Mouse (Mus musculus) liver, embryonic 12.5 days (tissue): Measurements from ENCODE around the gene Gm17662. TPM values are rescaled to one million over a fixed set of nuclear protein-coding genes. Genes with fewer than 3 reads are reported as not detected.

Experiments
- ATAC-seq: fragments of 200-750 bp; cut with Nextera tagmentation; 2 replicates; pipeline ENCODE4 v1.8.0; 2017; ENCODE audit warnings: moderate number of reproducible peaks, mild to moderate bottlenecking, moderate library complexity
- H3K27ac ChIP-seq: fragments of 300-500 bp; sonication (generic); 2 replicates; pipeline ENCODE4 v1.5.1; 2016; ENCODE audit warnings: mild to moderate bottlenecking
- H3K27me3 ChIP-seq: fragments of 300-500 bp; sonication (generic); replicated peaks from 2 replicates; pipeline ENCODE4 v1.6.1; 2016; ENCODE audit warnings: mild to moderate bottlenecking, moderate library complexity
- H3K36me3 ChIP-seq: fragments of 300-500 bp; sonication (generic); 2 replicates; pipeline ENCODE4 v1.6.1; 2016; ENCODE audit warnings: mild to moderate bottlenecking, moderate library complexity
- H3K4me1 ChIP-seq: fragments of 300-500 bp; sonication (generic); 2 replicates; pipeline ENCODE4 v1.6.1; 2016
- H3K4me2 ChIP-seq: fragments of 300-500 bp; sonication (generic); 2 replicates; pipeline ENCODE4 v1.6.1; 2016; ENCODE audit warnings: mild to moderate bottlenecking, moderate library complexity
- H3K4me3 ChIP-seq: fragments of 300-500 bp; sonication (generic); 2 replicates; pipeline ENCODE4 v1.5.1; 2016; ENCODE audit warnings: mild to moderate bottlenecking, moderate library complexity
- H3K9ac ChIP-seq: fragments of 300-500 bp; sonication (generic); 2 replicates; pipeline ENCODE4 v1.6.1; 2016; ENCODE audit warnings: mild to moderate bottlenecking, moderate library complexity
- H3K9me3 ChIP-seq: fragments of 300-500 bp; sonication (generic); replicated peaks from 2 replicates; pipeline ENCODE4 v1.6.1; 2016; ENCODE audit warnings: mild to moderate bottlenecking, moderate library complexity
- WGBS: fragments of 180-500 bp; shearing (Covaris S2); methylation state at CpG from one replicate; pipeline ENCODE4 v1.1.7; 2016; ENCODE audit not compliant: insufficient replicate concordance; 5-methylcytosine and 5-hydroxymethylcytosine counted together
- polyA plus RNA-seq: library from polyadenylated mRNA; unstranded; fragments of >200 nt; fragmentation: Nextera tagmentation; extraction: Ambion mirVana; gene quantifications from 2 replicates; pipeline ENCODE4 v1.2.1, GENCODE M21; 2016

Gene Gm17662
- polyA plus RNA-seq, 1 experiment from 2014 or later = not detected

DNA sequence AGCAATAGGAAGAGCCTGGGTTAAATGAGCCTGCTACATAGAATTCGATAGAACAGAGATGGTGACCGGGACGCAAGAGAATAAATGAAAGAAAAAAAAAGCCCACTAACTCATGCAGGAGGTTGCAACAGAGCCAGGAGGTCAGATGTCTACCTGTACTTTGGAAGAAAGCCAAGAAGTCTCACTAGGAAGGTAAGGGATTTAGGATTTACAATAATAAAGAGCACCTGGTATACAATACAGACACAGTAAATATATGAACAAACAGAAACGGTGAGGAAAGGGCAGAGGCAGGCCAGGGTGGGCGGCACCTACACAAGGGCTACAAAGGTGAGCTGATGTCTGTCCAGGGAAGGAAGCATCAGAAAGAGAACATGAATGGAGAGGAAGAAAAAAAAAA is 14.9 kb upstream of the Gm17662 start:
- Histone ChIP-seq H3K4me2 (no peak overlapping the region), H3K4me1 (no peaks in the 10 kb centered on the region), H3K9ac (no peak overlapping the region), H3K27me3 (no peaks in the 10 kb centered on the region), H3K36me3 (no peaks in the 10 kb centered on the region), H3K4me3 (no peak overlapping the region), H3K9me3 (no peaks in the 10 kb centered on the region), H3K27ac (no peak overlapping the region)
- 71% methylated on average over 5 of the region's 5 CpGs for WGBS
- ATAC-seq = no peak

DNA sequence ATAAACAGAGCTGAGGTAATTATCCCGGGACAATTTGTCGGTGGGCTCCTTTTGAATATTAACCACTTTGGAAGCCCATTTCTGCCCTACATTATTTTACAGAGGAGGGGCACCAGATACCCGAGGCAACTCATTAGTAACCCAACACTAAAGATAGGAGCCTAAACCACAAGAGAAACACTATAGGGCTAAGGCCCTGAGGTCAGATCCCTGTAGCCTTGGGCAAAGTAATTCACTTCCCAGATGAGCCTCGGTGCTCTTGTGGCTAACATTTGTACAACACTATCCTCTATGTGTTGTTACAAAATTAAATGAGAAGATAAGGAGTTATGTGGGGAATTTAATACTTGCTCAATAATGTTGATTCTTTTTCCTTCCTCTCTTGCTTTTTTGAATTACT is 13.6 kb upstream of the Gm17662 start:
- no peaks in the 10 kb centered on the region for H3K4me1 ChIP-seq
- no peak overlapping the region for H3K27ac ChIP-seq
- no peaks in the 10 kb centered on the region for H3K9me3 ChIP-seq
- WGBS = 60% methylated on average over 4 of the region's 4 CpGs
- no peaks in the 10 kb centered on the region for H3K36me3 ChIP-seq
- H3K4me3 ChIP-seq = no peak overlapping the region
- no peak overlapping the region for H3K4me2 ChIP-seq
- no peak overlapping the region for H3K9ac ChIP-seq
- H3K27me3 ChIP-seq = no peaks in the 10 kb centered on the region
- no peak for ATAC-seq

DNA sequence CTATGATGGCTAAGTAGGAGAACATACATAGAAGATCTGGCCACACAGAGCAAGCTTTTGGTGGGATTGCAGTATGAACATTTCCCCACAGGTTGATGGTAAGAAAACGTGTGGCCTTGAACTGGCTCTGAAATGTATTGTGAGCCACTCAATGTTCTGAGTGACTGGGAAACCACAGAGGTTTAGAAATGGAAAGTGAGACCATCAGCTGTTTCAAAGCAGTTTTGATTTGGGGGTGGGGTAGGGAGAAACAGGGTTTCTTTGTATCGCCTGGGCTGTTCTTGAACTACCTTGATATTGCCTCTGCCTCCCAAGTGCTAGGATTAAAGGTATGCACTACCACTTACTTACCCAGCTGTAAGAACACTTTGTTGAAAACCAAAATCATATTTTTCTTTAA is 1.9 kb upstream of the Gm17662 start:
- Histone ChIP-seq H3K4me2 (no peak overlapping the region), H3K9me3 (no peaks in the 10 kb centered on the region), H3K27ac (no peak overlapping the region), H3K4me3 (no peak overlapping the region), H3K27me3 (no peaks in the 10 kb centered on the region), H3K9ac (no peak overlapping the region), H3K4me1 (no peaks in the 10 kb centered on the region), H3K36me3 (0 out of 2 replicates have a peak, but pooled peaks cover 3% of the 10 kb centered on the region)
- ATAC-seq = no peak
- WGBS = 60% methylated on average over 2 of the region's 2 CpGs

DNA sequence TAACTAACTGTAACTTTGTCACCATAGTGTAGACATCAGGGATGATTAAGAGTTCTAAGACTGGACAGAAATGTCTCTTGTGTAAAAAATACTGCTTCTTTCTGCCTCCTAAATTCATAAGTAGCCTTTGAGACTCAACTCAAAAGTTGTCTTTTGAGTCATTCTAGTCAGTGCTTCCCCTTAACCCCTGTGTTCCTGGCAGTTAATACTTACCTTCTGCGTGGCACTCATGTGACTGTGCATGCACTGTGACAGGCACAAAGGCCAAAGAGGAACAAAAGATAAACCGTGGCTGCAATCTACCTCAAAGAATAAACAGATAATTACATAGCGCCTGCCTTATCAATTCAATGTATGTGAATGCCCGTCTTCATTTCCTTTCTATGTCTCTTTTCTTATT is 694 bp downstream of the Gm17662 start:
- Histone ChIP-seq H3K36me3 (0 out of 2 replicates have a peak, but pooled peaks cover 3% of the 10 kb centered on the region), H3K9me3 (no peaks in the 10 kb centered on the region), H3K9ac (no peak overlapping the region), H3K27me3 (no peaks in the 10 kb centered on the region), H3K4me2 (no peak overlapping the region), H3K27ac (no peak overlapping the region), H3K4me3 (no peak overlapping the region), H3K4me1 (no peaks in the 10 kb centered on the region)
- WGBS = 48% methylated on average over 4 of the region's 4 CpGs
- ATAC-seq = no peak

DNA sequence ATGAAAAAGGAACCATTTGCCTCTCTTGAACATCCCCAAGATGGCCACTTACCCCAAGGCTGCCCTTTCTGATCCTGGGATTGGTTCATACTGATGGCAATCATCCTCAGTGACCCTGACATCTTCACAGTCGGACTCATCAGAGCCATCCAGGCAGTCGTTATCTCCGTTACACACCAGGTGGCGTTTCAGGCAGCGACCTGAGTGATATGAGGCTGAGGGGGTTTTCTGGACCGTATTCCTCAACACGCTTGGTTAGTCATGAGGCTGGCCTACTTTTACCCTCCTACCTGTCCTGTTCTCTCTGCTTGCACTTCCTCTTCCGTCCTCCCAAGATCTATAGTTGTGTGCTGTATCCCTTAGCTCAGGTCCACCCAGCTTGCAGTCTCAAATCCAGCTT is 4.1 kb downstream of the Gm17662 start:
- no peaks in the 10 kb centered on the region for H3K27me3 ChIP-seq
- no peak overlapping the region for H3K4me2 ChIP-seq
- H3K9me3 ChIP-seq = no peaks in the 10 kb centered on the region
- H3K9ac ChIP-seq = no peak overlapping the region
- H3K36me3 ChIP-seq = no peaks in the 10 kb centered on the region
- ATAC-seq = no peak
- 66% methylated on average over 8 of the region's 8 CpGs for WGBS
- H3K4me1 ChIP-seq = no peaks in the 10 kb centered on the region
- no peak overlapping the region for H3K4me3 ChIP-seq
- no peak overlapping the region for H3K27ac ChIP-seq

DNA sequence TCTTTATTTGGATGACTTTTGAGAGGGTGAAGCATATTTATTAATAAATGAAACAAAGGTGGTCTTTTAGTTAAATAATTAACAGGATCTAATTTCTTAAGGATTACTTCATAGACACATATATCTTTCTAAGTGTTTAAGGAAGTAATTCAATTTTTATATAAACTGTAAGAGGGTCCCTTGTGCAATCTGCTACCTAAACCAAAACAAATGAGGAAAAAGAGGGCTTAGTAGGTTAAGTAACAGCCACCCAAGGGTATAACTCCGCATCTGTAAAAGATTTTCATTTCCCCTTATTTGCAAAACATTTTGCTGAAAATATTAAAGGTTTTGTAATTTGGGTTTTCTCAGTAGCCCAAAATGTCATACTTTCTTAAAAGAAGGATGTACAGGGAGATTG is 7.3 kb downstream of the Gm17662 start:
- no peak overlapping the region for H3K4me3 ChIP-seq
- H3K4me2 ChIP-seq = no peak overlapping the region
- no peaks in the 10 kb centered on the region for H3K4me1 ChIP-seq
- H3K27me3 ChIP-seq = no peaks in the 10 kb centered on the region
- no peaks in the 10 kb centered on the region for H3K9me3 ChIP-seq
- 57% methylated on average over 1 of the region's 1 CpGs for WGBS
- H3K27ac ChIP-seq = no peak overlapping the region
- no peaks in the 10 kb centered on the region for H3K36me3 ChIP-seq
- H3K9ac ChIP-seq = no peak overlapping the region
- ATAC-seq = no peak

DNA sequence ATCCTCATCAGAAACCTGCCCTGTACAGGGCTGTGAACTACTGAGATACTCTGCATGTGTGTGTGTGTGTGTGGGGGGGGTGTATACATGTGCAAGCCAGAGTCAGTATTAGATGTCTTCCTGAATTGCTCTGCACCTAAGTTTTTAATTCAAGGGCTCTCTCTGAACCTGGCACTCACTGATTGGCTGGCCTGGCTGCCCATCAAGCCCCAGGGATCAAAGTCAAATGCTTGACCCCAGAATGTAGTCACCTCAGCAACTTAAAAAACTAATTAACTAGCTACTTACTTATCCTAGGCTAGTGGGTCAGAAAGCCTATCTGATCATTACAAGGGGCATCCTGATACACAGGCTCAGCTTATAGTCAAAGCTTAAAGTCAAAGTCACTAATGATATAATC is 12.5 kb downstream of the Gm17662 start:
- Histone ChIP-seq H3K9me3 (no peaks in the 10 kb centered on the region), H3K4me2 (no peak overlapping the region), H3K36me3 (no peaks in the 10 kb centered on the region), H3K4me1 (no peaks in the 10 kb centered on the region), H3K9ac (no peak overlapping the region), H3K27ac (no peak overlapping the region), H3K4me3 (no peak overlapping the region), H3K27me3 (no peaks in the 10 kb centered on the region)
- ATAC-seq = no peak

DNA sequence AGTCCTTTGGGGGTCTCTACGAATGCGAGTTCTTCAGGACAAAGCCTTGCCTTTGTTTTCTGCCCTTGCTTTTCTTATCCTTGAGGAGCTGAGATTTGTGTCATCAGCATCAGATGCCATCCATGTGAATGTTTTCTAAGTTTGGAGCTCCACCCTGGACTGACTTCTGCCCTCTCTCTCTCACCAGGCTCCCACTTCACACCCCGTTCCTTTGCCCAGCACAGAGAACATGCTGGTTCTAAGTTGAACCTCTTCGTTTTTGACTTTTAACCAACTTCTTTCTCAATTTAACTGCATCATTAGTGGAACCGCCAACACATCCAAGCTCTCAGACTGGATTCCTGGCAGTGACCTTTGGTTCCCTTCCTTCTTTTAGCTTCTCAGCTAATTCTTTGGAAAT is 13.1 kb downstream of the Gm17662 start:
- WGBS = 72% methylated on average over 5 of the region's 5 CpGs
- Histone ChIP-seq H3K4me3 (no peak overlapping the region), H3K36me3 (no peaks in the 10 kb centered on the region), H3K9me3 (no peaks in the 10 kb centered on the region), H3K4me2 (no peak overlapping the region), H3K27ac (no peak overlapping the region), H3K9ac (no peak overlapping the region), H3K4me1 (no peaks in the 10 kb centered on the region), H3K27me3 (no peaks in the 10 kb centered on the region)
- no peak for ATAC-seq

DNA sequence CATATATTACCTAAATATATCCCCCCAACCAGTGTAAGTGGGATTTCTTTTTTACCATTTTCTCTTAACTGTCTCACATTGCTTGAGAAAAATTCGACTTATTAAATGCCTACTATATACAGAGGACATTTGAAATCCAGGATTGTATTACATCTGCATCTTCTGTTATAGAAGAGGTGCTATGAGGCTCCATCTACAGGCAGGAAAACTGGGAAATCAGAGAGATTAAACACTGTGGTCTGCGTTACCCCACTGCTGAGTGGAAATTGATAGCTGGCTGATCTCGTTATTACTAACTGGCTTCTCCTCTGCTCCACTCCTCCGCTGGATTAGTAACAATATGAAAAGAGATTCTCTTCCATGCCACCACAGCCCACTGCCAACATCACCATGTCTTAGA is 18.7 kb downstream of the Gm17662 start:
- 61% methylated on average over 4 of the region's 4 CpGs for WGBS
- H3K27ac ChIP-seq = 0 out of 2 replicates have a peak overlapping the region, but pooled peaks have one; percentile 5
- no peak overlapping the region for H3K4me2 ChIP-seq
- H3K4me3 ChIP-seq = peak overlapping the region; percentile 31
- no peak for ATAC-seq
- H3K9me3 ChIP-seq = no peaks in the 10 kb centered on the region
- no peaks in the 10 kb centered on the region for H3K4me1 ChIP-seq
- no peak overlapping the region for H3K9ac ChIP-seq
- no peaks in the 10 kb centered on the region for H3K27me3 ChIP-seq
- no peaks in the 10 kb centered on the region for H3K36me3 ChIP-seq

DNA sequence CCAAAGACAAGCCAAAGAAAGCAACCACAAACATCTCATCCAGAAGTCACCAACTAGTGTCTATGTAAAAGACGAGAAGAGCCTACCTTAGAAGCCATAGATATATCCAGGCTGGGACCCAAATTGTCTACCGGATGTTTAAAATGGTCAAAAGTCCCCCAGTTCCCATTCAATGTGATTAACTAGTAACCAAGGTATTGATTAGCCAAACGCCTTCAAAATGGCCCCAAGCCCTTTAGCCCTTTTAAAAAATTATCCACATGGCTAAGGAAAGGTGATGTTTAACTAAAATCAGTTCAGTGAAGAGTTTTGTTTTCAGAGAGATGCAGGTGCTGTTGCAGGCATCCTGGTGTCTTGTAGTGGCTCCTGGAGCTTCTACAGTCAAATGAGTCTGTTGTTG is 19.2 kb downstream of the Gm17662 start, which contains the start of gene C8a:
Gene C8a, minus strand, starts transcription at position 76 of the 400 bp plus-strand sequence.
- H3K36me3 ChIP-seq = no peaks in the 10 kb centered on the region
- 0 out of 2 replicates have a peak within 1 kb of the TSS, but pooled peaks have one; percentile 5 for H3K27ac ChIP-seq
- no peaks in the 10 kb centered on the region for H3K27me3 ChIP-seq
- WGBS = 44% methylated on average over 3 of the region's 3 CpGs
- no peak for ATAC-seq
- H3K9me3 ChIP-seq = no peaks in the 10 kb centered on the region
- H3K4me2 ChIP-seq = peak within 1 kb of the TSS; percentile 44; the same call in 1 of the 2 replicates
- H3K4me1 ChIP-seq = no peaks in the 10 kb centered on the region
- peak within 1 kb of the TSS; percentile 31 for H3K4me3 ChIP-seq
- H3K9ac ChIP-seq = no peak within 1 kb of the TSS

DNA sequence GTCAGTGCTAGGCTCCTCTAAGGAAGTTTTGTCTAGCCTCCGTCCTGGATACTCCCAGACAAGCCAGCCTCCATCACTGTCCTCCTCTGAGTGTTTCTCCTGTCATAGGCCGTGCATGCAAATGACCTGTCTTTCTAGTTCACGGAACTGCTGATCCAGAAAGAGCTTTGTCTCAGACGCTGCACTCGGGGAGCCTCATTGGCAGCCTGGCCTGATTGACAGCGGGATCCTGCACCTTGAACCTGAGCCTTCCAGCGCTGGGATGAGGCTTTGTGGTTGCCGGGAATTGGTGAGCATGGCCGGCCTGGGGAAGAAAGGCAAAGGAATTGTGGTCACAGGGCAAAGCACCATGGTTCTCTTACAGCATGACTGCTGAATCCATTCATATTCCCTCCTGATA is 30.4 kb downstream of the Gm17662 start:
- no peaks in the 10 kb centered on the region for H3K27me3 ChIP-seq
- no peaks in the 10 kb centered on the region for H3K9me3 ChIP-seq
- no peaks in the 10 kb centered on the region for H3K4me1 ChIP-seq
- 63% methylated on average over 9 of the region's 9 CpGs for WGBS
- H3K4me3 ChIP-seq = no peak overlapping the region
- H3K9ac ChIP-seq = no peak overlapping the region
- no peak for ATAC-seq
- no peak overlapping the region for H3K27ac ChIP-seq
- no peaks in the 10 kb centered on the region for H3K36me3 ChIP-seq
- no peak overlapping the region for H3K4me2 ChIP-seq

DNA sequence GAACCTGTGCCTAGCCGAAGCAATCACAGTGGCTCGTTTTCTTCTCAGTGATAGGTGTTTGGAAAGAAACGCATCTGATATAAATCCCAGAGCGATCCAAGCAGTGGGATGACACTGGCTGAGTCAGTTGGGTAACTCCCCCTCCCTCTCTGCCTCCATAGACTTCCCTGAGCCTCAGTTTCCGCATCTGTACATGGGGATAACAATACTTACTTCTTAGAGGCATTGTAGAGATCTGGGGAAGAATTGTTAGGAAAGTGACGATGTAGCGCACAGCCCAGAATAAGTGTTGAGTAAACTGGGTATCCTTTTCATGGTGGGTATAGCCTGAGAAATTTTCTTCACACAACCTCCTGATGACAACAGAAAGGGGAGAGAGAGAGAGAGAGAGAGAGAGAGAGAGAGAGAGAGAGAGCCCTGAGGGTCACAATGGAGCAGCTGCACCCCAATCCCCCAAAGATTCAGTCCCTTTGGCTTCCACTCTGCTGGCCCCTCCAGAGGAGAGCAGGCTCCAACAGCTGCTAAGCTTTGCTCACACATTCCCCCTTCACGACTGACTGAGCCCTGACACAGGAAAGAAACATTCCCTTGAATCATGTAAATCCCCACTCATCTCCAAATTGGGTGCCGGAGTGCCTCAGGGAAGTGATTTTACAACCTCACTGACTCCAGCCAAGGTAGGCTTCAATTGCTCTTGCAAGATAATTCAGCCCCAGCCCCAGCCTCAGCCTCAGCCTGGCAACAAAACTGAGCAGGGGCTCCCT is 31.6 kb downstream of the Gm17662 start:
- no peak for ATAC-seq
- WGBS = 72% methylated on average over 9 of the region's 9 CpGs

DNA sequence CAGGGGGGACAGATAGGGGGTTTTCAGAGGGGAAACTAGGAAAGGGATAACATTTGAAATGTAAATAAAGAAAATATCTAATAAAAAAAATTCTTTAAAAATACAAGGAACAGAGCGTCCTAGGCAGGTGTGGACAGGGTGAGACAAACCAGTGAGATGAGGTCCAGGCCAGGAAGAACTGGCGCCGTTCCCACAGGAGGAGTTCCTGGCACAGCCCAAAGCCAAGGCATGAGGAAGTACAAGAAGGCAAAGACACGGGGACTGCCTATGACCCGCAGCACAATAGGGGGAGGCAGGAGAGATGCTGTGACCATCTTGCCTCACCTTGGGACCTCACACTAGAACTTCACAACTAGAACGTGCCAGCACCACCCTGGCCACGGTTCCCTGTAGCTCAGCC is 34.6 kb downstream of the Gm17662 start:
- Histone ChIP-seq H3K36me3 (no peaks in the 10 kb centered on the region), H3K9ac (no peak overlapping the region), H3K4me1 (no peaks in the 10 kb centered on the region), H3K9me3 (no peaks in the 10 kb centered on the region), H3K27me3 (no peaks in the 10 kb centered on the region), H3K4me3 (no peak overlapping the region), H3K27ac (no peak overlapping the region), H3K4me2 (no peak overlapping the region)
- ATAC-seq = 0 out of 2 replicates have a peak, but pooled peaks have one; percentile 27
- 58% methylated on average over 7 of the region's 7 CpGs for WGBS

More for the DNA sequence above, 31.6 kb downstream of the Gm17662 start:
- Histone ChIP-seq H3K4me3 (no peak overlapping the region), H3K9me3 (no peaks in the 10 kb centered on the region), H3K27ac (no peak overlapping the region), H3K36me3 (no peaks in the 10 kb centered on the region), H3K4me1 (no peaks in the 10 kb centered on the region), H3K4me2 (no peak overlapping the region), H3K27me3 (no peaks in the 10 kb centered on the region), H3K9ac (no peak overlapping the region)
